Mouse (Mus musculus) spleen, adult 2 months (tissue): Measurements from ENCODE around the gene Snx21. TPM values are rescaled to one million over a fixed set of nuclear protein-coding genes. Genes with fewer than 3 reads are reported as not detected.

Source experiments
- DNase-seq, 2 experiments: peaks; one replicate each; pipeline versions ENCODE4 v3.0.0 to v3.0.0-alpha.2; 2012 to 2021; ENCODE audit warnings: low spot score in 2 of 2, low read depth in 1 of 2
- H3K27ac ChIP-seq: fragments of 200-500 bp; 2 replicates; pipeline ENCODE4 v1.5.1; 2012; ENCODE audit warnings: low read length, inconsistent platforms; ENCODE audit not compliant: insufficient read depth
- H3K27me3 ChIP-seq: fragments of 200-500 bp; 2 replicates; pipeline ENCODE4 v1.6.1; 2012; ENCODE audit warnings: mild to moderate bottlenecking, moderate library complexity, low read length, inconsistent platforms; ENCODE audit not compliant: control insufficient read depth, insufficient read depth
- H3K36me3 ChIP-seq: fragments of 200-500 bp; 2 replicates; pipeline ENCODE4 v1.6.1; 2012; ENCODE audit warnings: mild to moderate bottlenecking, low read length, inconsistent platforms; ENCODE audit not compliant: control insufficient read depth, insufficient read depth
- H3K4me1 ChIP-seq: fragments of 200-500 bp; 2 replicates; pipeline ENCODE4 v1.6.1; 2011; ENCODE audit warnings: inconsistent platforms; ENCODE audit not compliant: control insufficient read depth, insufficient read depth, insufficient read length
- H3K4me3 ChIP-seq: fragments of 200-500 bp; 2 replicates; pipeline ENCODE4 v1.5.1; 2011; ENCODE audit warnings: mild to moderate bottlenecking, inconsistent platforms; ENCODE audit not compliant: insufficient read depth, insufficient read length; ENCODE audit errors: extremely low read depth
- CTCF ChIP-seq: fragments of 200-500 bp; IDR thresholded peaks from 2 replicates; pipeline ENCODE4 v1.5.1; 2011; ENCODE audit warnings: mild to moderate bottlenecking, inconsistent platforms; ENCODE audit not compliant: insufficient read depth, insufficient read length, insufficient replicate concordance; ENCODE audit errors: extremely low read depth
- POLR2A ChIP-seq: fragments of 200-500 bp; IDR thresholded peaks from 2 replicates; pipeline ENCODE4 v1.6.1; 2011; ENCODE audit warnings: low read depth, low read length, inconsistent platforms
- WGBS: fragments of 180-500 bp; shearing (Covaris S2); methylation state at CpG from one replicate; pipeline ENCODE4 v1.1.7; 2018; 5-methylcytosine and 5-hydroxymethylcytosine counted together
- polyA plus RNA-seq: library from polyadenylated mRNA; depleted of rRNA; stranded (reverse); fragments of >200 nt; gene quantifications from 2 replicates; pipeline ENCODE4 v1.2.3, GENCODE M21; 2012

The Snx21 gene
- polyA plus RNA-seq, 1 experiment = 9.5 TPM

DNA sequence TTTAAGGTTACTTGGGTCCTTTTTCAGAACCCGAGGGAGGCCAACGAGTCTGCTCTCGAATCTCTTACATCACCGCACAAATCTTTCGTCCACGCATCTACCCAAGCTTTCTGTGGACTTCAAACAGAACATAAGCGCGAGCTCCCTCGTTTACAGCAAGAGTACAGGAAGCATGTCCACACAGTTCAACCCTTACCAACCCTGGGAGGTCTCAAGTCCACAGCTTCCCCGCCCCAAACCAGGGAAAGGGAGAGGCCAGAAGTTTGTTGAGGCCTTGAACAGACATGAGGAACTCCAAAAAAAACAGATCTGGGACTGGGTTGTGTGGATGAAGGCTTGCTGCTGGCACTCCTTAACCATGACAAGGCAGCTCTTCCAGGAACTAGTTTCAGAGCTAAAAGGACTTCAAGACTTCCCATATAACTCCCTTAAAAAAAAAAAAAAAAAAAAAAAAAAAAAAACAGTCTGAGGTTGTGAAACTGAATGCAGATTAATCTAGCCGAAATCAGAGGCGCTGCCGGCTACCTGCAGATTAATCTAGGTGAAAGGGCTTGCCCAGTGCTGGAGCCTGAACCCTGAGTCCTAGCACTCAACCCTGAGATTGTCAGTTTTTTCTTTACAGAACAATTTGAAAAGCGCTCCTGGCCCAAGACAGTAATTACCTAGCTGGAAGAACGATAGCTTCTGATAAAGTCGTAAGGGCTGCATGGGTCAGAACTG, 17.7 kb downstream of the Snx21 start:
- no peak for TF ChIP-seq POLR2A
- no peak for TF ChIP-seq CTCF
- no peak for DNase-seq
- 88% methylated on average over 16 of the region's 16 CpGs for WGBS

GRCm38 (mm10) chr2:164803921-164804313, 18.3 kb downstream of the Snx21 start:
- no peaks in the 10 kb centered on the region for H3K27me3 ChIP-seq
- peaks cover 12% of the 10 kb centered on the region for H3K36me3 ChIP-seq
- TF ChIP-seq CTCF (no peak), POLR2A (no peak)
- no peak for DNase-seq
- H3K4me3 ChIP-seq = peak overlapping the region; percentile 93
- H3K4me1 ChIP-seq = peaks cover 8% of the 10 kb centered on the region; the same call in 1 of the 2 replicates
- 74% methylated on average over 1 of the region's 1 CpGs for WGBS
- H3K27ac ChIP-seq = no peak overlapping the region

More for the DNA sequence above, 17.7 kb downstream of the Snx21 start:
- peaks cover 8% of the 10 kb centered on the region; the same call in 1 of the 2 replicates for H3K4me1 ChIP-seq
- H3K27ac ChIP-seq = no peak overlapping the region
- H3K36me3 ChIP-seq = peaks cover 11% of the 10 kb centered on the region
- H3K4me3 ChIP-seq = no peak overlapping the region; the same call in 1 of the 2 replicates
- H3K27me3 ChIP-seq = no peaks in the 10 kb centered on the region

DNA sequence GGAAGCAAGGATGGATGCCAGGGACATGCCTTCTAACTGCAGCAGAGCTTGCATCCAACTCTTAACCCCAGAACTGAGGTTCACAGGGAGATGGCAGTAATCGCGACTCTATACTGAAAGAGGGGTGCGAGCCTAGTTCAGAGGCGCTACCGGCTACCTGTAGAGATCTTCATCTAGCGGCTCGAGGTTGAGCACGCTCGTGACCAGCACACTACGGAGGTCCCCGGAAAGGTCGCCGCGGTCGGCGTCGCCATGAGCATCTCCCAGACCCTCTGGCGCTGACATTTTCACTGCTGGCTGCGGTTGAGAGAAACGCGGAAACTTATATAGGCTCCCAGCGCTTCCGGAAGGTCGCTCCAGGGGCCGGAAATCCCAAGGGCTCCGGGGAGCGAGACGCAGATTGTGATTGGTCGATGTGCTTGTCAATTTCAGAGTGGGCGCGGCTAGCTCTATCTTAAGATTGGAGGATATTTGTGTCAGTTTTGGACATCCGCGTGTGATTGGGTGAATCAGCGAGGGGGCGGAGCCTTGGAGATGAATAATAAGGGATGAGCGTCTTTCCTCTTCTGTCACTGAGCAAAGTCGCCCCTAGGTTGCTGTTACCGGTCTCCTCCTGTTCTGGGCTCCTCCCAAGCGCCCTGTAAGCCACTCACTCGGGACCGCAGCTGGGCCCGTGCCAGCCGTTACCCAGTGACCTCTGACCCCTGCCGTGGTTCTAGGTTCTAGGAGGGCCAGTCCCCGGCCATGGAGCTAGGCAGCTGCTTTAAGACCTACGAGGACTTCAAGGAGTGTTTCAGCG, 19.1 kb downstream of the Snx21 start, which contains the start of the genes Acot8 and Zswim3:
TSS of gene Acot8 (minus strand) at position 350 of the 799 bp plus-strand sequence.
TSS of gene Zswim3 (plus strand) at position 566 of the 799 bp plus-strand sequence.
- peak; percentile 96 to 98 for DNase-seq
- WGBS = 1% methylated on average over 47 of the region's 47 CpGs
- Histone ChIP-seq H3K27me3 (no peaks in the 10 kb centered on the region), H3K36me3 (peaks cover 7% of the 10 kb centered on the region), H3K4me1 (peaks cover 8% of the 10 kb centered on the region; the same call in 1 of the 2 replicates), H3K27ac (peak within 1 kb of the TSS; percentile 89), H3K4me3 (peak within 1 kb of the TSS; percentile 93)
- TF ChIP-seq POLR2A = peak; percentile 90
- no peak for TF ChIP-seq CTCF

DNA sequence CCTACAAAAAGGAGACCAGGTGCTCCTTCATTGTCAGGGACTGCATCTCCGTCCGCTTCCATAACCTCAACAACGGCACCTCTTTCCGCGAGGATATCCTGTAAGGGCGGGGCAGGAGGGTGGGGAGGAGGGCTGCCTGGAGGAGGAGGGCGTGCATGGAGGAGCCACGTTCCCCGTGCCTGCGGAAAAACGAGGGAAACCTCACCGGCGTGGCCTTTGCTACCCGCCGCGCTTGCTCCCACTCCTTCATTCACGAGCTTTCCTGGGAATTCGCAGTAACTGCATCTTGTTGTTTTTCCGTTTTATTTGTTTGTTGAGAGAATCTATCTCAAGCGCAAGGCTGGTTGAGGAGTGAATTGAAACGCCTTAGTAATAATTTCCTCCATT, 19.7 kb downstream of the Snx21 start:
- Histone ChIP-seq H3K27me3 (no peaks in the 10 kb centered on the region), H3K27ac (peak overlapping the region; percentile 89), H3K4me1 (peaks cover 8% of the 10 kb centered on the region; the same call in 1 of the 2 replicates), H3K36me3 (peaks cover 3% of the 10 kb centered on the region), H3K4me3 (peak overlapping the region; percentile 73)
- no peak for TF ChIP-seq CTCF
- no peak for TF ChIP-seq POLR2A
- WGBS = 2% methylated on average over 21 of the region's 21 CpGs
- no peak for DNase-seq

- Histone ChIP-seq H3K4me3 (no peak overlapping the region), H3K36me3 (peaks cover 1% of the 10 kb centered on the region; the same call in 1 of the 2 replicates)
- TF ChIP-seq POLR2A (no peak), CTCF (no peak)
Measured at GRCm38 (mm10) chr2:164806614-164807013, 21.0 kb downstream of the Snx21 start.

DNA sequence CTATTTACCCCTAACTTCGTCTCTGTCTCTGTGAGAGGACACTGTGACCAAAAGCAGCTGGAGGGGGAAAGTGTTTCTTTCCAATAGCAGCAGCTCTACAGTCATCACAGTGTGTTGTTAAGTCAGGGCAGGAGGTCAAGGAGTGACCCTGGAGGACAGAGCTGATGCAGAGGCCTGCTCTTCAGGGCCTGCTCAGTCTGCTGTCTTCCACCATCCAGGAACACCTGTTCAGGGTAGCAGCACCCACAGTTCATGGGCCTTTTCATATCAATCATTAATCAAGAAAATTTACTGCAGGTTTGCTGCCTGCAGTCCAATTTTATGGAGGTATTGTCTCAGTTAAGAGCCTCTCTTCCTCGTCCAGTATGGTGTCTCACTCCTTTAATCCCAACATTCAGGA, 27.9 kb downstream of the Snx21 start:
- H3K27ac ChIP-seq = no peak overlapping the region
- no peak for DNase-seq
- 84% methylated on average over 2 of the region's 2 CpGs for WGBS

More at GRCm38 (mm10) chr2:164806614-164807013, 21.0 kb downstream of the Snx21 start:
- WGBS = 93% methylated on average over 7 of the region's 7 CpGs
- no peak for DNase-seq
- Histone ChIP-seq H3K4me1 (peaks cover 8% of the 10 kb centered on the region; the same call in 1 of the 2 replicates), H3K27me3 (no peaks in the 10 kb centered on the region), H3K27ac (no peak overlapping the region)

More for the DNA sequence above, 27.9 kb downstream of the Snx21 start:
- TF ChIP-seq CTCF = no peak
- Histone ChIP-seq H3K27me3 (no peaks in the 10 kb centered on the region), H3K4me3 (no peak overlapping the region), H3K4me1 (no peaks in the 10 kb centered on the region), H3K36me3 (0 out of 2 replicates have a peak, but pooled peaks cover 1% of the 10 kb centered on the region)
